Mouse (Mus musculus): ENCODE results near the gene Sulf2.

DNA sequence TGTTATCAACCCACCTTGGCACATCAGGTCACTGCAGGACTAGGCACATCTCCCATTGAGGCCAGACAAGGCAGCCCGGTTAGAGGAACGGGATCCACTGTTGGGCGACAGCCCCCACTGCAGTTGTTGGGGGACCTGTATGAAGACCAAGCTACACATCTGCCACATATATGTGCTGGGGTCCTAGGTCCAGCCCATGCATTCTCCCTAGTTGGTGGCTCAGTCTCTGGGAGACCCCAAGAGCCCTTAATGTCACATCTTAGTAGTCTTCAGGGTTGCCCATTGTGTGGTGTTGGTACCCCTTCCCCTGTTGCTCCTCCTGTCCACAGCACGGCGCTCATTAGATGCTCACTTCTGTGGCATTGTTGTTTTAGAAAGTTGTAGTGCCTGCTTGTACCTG is 122.8 kb downstream of the Sulf2 start:
- TF ChIP-seq POLR2A (IDR thresholded peaks at IDR 0.05; ENCODE audit: low read depth, low read length) (no peak), CTCF (IDR thresholded peaks at IDR 0.05; ENCODE audit: extremely low read depth, insufficient read depth, insufficient read length, insufficient replicate concordance) (no peak)

All from spleen, adult 2 months (tissue).